Mouse (Mus musculus): ENCODE data around the gene Slc1a1.

Slc1a1 gene

DNA sequence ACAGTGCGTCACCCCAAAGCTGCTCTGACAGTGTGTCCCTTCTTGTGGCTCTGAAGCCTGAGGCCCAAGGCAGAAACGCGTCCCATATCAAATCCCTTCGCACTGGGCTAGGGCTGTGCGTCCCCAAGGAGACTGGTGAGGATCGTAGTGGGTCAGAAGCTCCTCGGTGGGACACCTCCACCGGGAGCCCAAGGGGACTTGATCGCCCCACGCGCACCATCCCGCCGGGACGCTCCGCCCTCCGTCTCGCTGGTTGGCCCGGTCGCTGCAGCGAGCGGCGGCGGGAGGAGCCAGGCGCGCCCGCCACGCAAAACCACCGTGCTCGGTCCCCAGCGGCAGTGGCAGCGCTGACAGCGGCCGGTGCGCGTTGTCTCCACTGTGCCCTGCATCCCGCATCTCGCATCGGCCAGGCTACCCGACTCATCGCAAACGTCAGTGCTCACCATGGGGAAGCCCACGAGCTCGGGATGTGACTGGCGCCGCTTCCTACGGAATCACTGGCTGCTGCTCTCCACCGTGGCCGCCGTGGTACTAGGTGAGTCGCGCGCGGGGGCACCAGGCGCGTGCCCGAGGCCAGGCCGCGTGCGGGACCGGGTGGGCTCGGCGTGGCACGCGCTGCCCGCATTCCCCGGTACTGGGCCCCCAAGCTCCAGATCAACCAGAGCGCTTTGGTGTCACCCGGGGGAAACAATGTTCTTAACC is at the start of gene Slc1a1:
TSS of gene Slc1a1 (plus strand) at position 252 of the 702 bp plus-strand sequence.
- DNase-seq: peak; percentile 7

DNA sequence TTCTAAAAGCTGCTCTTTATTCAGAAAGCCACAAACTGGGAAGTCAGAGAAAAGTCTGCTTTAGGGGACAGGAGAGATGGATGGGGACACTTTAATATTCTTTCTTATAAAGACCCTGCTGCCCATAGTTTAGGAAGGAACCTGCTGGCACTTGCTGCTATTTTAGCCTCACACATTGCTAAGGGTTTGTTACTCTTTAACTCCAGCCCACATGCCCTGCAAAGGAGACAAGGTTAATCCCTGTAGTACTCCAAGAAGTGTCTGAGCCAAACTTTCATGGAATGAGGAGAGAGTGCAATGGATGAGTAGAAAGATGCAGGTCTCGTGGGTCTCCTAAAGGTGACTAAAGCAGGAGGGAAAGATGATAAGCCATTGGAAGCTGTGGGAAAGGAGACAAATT is 44.7 kb upstream of the Slc1a1 start:
- DNase-seq: no peak

DNA sequence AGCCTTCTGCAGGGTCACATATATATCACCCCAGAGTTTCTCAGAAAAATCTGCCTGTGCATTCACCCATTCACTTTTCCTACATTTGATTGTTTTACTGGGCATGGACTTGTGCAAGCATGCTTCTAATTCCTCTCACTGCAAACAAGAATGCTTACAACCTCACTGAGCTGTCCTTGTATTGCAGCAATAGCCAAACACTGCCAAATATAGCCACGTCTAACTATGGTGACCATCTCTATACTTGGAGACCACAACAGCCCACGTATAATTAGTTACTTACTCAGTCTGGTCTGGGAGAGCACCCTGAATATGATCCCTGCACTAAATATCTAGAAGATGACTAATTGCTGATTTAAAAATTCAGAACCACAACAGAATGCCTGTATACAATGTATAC is 41.5 kb upstream of the Slc1a1 start:
- no peak for DNase-seq

DNA sequence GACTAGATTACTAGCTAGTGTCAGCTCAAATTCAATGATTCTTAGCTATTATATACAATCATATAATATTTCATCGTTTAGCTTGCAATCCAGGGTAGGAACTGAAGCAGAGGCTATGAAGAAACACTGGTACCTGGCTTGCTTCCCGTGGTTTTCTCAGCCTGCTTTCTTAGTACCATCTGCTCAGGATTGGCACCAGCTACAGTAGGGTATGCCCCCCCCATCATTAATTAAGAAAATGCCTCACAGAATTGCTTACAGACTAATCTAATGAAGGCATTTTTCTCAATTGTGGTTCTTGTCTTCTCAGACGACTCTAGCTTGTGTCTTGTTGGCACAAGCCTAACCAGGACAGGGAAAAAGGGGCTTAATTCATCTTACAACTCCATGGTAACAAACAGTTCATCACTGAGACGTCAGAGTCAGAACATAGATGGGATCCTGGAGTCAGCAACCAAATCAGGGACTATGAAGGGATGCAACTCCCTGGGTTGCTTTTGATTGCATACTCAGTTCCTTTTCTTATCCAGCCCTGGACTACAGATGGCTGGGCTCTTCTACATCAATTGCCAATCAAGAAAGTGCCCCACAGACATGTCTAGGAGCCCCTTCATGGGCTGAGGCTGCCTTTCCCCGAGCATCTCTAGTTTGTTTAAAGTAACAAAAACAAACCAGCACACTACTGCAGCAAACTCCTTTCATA is 38.6 kb upstream of the Slc1a1 start:
- no peak for DNase-seq

DNA sequence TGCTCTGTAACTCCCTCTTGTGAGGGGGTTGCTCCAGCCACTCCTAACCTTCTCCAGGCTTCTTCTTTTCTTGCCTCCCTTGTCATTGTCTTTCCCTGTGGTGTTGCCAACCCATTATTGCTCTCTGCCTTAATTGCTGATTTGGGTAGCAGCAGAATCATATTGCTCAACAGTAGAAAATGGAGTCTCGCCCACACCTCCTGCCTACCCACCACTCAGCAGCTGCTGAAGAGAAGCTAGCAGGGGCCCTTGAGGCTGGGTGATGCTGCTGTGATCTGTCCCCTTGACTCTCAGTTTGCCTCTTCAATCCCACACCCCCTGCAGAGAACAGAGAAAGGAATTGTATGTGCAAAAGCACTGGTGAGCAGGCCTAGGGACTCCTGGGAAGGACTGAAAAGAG is 37.9 kb upstream of the Slc1a1 start:
- no peak for DNase-seq

DNA sequence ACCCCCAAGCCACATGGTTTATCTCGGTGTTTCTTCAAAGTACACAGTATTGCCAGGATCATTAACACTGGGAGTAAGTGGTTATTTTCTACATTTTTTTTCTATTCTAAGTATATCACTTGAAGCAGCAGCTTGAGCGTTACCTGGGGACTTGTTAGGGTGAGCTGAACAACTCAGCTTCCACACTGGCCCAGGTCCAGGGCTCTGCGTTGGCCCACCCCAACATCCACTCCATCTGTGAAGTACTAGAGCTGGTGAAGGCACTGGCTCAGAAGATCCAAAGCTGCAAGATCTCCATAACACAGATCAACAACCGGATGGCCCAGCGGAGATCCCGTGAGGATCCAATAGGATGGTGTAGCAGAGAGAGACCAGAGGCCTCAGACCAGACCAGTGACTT is 37.2 kb upstream of the Slc1a1 start:
- DNase-seq: no peak

DNA sequence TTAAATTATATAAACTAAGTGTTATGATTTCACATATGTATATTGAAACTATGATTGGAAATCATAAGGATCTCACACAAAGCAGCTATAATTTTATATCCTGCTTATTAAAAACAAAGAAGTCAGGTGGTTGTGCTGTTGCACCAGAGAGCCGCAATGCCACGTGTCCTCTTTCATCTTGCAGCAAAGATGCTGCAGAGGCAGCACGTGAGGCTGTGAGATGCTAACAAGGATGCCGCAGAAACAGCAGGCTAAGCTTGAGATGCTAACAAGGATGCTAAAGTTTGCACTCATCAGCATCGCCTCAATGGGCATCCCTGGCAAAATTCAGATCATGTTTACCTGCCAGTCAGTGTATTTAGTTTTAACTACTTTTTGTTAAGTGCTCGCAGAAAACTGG is 34.4 kb upstream of the Slc1a1 start:
- no peak for DNase-seq

DNA sequence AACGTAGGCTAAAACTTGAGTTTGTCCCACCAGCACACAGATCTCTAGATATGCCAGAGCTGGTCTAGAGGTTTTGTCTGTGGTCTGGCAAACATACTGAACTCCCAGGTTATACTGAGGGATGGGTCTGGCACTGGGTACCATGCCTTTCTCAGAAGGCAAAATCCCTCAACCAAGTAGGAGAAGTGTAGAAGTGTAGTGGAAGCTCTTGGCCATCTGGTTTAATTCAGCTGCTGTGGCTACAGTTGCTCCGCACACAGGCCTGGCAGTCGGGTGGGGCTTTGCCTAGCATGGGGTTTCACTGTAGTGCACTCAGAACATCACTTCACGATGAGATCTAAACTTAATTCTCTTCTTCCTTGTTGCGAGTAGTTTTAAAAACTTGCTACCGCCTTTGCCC is 28.6 kb upstream of the Slc1a1 start:
- no peak for DNase-seq

DNA sequence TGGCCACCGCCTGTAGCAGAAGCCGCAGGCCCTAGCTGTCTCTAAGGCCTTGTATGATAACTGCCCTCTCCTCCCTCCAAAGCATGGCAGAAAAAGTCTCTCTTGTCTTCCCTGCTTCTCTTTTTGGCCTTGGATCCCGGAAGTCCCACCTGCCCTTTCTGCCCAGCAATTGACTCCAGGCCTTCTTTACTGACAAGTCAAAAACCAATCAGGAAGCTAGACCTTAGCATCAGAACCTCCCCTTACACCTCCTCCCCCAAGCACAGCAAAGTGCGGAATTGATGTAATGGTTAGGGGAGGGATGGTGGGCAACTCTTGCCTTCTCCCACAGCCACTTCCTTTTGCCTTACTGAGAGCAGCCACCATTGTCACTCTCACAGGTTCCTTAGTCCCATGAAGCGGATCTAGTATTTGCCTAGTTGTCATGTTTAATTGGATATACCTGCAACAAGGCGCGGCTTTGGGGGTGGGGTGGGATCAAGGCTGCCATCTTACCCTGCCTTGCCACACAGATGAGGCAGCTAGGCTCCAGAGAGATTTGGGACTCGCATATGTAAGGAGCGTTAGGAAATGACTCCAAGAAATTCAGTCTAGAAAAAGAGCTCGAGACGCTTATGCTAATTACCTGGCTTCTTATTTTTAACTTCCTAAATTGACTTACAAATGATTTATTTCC is 27.9 kb upstream of the Slc1a1 start:
- no peak for DNase-seq

DNA sequence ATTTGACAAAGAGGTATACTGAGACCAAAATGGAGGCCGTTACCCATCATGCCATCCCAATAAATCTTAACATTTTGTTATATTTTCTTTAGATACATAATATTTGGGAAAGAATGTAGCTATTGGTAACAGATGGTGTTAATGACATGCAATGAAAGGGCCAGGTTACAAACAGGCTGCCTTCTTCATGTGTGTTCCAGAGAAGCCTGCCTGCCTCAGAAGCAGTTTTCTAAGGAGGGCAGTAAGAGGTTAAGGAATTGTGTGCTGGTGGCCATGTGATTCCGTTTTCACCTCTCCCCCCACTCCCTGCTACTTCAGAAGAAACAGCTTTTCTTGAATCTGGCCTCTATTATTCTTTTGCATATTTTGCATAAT is 27.4 kb upstream of the Slc1a1 start:
- no peak for DNase-seq

DNA sequence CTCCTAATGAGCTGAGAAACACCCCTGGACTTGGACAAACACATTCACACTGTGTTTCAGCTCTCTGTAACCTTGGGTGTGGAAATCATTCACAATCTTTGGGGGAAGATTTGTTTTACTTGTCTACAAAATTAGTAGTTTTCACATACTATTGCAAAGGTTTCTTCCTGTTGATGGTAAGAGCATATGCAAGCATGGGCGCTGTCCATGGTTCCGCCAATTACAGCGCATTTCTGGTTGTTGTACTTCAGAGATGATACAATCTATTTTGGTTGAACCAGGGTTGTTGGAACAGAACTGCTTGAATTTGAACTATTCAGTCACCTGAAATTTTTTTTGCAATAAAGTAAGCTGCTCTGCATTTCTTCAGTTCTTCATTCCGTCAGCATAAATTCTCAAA is 16.6 kb upstream of the Slc1a1 start:
- no peak for DNase-seq

DNA sequence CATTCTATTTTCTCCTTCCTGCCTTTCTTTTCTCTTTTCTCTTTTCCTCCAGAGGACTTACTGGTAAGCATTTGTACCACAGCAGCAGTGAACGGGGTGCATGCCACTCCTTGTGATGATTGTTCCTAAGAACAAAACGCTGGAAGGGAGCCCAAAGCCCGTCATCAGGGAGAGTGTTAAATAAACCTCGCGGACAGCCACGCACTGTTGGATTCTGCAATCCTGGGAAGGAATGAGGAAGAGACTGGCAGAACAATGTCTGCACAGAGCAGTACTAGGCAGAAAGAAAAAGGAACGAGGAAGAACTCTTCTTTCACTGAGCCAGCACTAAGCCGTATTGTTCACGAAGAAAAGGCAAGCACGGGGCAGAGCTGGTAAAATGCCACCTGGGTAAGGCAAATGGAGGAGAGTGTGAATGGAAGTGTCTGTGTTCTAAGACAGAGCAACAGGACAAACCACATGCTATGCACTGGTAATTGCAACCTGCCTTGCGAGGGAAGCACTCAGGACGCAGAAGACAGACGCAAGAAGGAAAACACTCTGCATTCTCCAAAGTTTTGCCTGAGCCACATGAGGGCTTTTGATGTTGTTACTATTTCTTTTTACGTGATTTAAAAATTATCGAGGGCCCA is 7.0 kb upstream of the Slc1a1 start:
- no peak for DNase-seq

DNA sequence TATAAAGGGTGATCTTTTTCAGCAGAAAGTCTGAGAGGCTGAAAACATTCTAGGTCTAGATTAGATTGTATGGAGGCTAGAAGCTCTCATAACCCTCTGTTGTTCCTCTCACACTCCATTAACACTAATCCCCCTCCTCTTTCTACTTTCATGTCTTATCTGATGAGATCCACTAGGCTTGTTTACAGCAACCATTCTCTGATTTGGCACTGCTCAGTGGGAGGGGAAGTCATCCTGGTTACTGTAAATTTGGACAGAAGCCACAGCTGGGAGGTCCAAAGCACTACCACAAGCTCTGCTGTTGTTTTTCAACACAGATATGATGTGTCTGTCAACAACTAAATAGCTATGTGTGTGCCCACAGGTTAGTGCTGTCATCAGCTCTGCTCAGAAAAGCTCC is 3.5 kb upstream of the Slc1a1 start:
- no peak for DNase-seq

DNA sequence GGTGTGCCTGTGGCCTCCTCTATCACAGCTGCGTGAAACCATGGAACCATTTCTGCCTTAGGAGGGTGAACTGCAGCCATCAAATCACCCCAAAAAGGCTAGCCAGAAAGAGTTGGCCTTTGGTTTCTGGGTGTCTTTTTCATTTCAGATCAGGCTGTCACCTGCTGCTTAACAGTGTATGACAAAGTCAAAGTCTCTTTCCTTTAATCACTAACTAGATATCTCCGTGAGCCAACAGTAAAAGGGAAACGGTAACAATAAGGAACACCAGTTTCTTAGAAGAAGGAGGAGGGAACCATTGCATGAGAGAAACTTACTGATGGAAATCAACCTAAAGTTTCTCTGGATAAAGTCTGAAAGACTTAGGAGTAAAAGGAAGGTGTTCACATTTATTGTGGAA is 2.2 kb upstream of the Slc1a1 start:
- DNase-seq: no peak

DNA sequence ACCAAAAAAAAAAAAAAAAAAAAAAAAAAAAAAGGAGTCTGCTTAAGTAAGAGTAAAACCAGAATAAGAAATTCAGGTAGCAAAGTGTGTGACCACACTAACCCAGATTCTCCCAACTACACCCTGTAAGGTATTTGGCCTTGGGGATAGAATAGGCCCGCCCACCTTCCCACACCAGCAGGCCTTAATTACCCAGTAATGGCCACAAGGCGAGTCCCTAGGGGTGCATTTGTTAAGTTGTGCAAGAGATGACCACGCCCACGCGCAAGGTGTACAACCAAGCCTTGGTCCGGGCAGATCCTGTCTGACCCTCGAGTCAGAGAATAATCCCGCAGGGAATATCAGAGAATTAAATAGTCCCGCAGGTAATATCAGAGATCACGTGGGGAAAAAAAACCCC is 461 bp upstream of the Slc1a1 start:
- DNase-seq: no peak

DNA sequence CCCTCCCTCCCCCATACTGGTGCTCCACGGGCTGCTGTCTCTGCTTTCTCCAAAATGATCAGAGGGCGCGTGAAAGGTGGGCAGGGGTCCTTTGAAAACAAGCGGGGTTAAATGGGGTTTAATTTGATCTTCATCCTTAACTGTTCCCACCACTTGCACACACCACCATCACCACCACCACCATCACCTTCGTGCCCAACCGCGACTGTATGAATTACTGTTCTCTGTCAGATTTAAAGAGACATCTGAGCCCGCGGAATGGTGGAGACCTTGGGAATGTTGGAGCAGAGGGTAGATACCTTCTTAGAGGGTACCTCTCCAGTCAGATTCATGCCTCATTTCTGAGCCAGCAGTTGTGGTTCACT is 633 bp downstream of the Slc1a1 start:
- DNase-seq: no peak

DNA sequence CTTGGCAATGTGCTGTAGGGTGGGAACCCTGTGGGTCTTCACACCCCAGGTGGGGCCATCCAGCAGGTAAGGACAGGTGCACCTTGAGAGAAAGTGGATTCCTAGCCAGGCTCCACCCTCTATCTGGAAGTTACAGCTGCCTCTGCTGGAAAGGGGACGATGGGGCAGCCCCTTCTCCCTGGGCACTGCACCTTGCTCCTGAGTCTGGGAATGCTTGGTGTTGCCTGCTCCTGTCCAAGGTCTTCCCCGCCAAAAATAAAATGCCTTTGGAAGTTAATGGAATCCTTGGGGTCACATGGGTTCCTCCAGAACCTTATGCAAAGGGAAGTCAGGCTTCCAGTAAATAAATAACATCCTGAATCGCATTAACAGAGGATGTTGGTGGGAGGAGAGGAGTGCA is 1.3 kb downstream of the Slc1a1 start:
- no peak for DNase-seq

DNA sequence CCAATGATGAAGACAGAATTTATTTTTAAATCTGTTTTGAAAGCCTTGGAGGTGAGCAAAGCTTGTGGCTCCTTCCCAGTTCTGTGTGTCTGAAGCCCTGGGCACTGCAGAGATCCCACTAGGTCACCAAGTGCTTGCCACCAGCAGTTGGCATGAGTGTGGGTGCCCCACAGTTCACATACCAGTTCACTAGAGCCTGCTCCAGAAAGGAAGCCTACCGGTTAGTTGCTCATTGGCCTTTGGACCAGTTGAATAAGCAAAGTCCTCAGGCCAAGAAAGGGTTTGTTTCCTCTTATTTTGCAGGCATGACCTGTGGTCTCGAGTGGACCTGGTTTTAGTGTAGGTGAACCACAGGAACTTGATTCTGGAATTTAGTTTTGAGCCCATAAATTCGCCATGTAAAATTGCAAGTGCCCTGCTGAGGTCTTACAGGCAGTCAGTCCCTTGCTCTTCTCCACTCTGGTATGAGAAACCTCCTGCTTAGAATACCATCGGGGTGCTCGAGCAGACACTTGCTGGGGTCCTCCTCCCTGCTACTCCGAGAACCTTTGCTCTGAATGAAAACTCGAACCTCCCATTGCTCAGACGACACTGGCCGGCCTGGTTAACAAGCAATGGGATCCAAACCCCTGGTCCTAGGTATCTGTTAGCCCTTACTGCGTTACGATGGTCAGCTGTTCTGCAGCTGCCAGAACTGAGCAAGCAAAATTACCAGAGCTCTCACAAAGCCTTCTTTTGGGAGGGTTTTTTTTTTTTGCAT is 2.0 kb downstream of the Slc1a1 start:
- no peak for DNase-seq

DNA sequence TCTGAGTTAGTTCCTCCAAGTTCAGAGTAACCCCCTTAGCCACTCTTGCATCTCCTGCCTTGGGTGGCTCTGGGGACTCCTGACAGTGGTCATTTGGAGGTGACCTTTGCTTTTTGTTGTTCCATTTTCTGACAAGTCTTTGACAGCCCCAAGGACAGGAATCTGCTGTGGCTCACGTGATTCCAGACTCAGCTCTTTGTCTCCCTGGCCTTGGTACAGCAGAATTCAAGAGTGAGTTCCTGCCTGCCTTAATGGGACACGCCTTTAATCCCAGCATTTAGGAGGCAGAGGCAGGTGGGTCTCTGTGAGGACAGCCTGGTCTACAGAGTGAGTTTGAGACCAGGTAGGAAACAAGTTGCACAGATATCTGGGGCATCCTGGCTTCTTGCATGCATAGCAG is 3.9 kb downstream of the Slc1a1 start:
- DNase-seq: no peak

DNA sequence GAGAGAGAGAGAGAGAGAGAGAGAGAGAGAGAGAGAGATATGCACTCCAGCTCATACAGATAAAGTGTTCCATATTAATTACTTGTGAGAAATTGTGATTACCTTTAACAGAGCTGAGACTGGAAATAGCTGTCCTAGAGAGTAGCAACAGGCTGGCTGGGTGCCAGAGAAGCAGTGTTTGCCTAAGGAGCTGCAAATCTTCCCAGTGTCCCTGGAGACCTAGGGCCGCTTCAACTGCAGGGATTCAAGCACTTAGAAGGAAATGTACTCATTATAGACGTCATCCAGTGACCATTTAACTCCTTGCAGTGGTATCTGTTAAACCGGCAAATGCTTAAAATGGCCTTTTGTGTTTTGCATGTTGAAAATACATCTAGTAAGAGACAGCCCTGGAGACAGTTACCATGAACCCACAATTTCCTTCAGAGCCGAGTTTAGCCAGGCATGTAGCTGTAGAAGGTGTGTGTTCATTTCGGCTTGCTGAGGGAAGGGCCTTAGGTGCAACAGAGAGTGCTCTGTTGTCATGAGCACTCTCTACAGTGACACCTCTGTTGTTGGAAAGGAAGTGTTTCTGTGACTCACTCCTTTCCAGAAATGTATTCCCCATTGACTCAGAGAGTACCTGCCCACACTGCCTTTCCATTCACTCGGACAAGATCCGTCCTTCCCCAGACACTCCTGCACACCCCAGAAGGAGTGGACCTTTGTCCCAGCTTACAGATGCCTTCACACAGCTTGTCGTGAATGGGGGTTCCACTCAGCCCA is 10.3 kb downstream of the Slc1a1 start:
- DNase-seq: peak; percentile 8

DNA sequence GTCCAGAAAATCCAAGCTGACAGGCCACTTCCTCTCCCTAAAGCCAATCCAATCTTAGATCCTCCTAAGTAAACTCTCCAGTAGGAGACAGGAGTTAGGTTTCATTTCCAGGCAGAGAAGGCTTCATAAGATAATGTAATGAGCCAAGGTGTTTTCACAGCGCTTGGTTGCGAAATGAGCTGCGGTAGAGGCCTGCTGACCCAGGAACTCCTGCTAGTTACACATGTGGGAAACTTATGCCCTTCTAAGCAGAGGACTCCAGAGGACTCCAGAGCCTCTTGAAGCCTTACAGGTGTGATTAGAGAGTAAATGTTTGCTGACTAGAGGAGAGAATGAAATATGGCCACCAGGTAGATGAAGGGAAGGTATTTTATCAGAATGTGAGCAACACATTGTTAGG is 15.7 kb downstream of the Slc1a1 start:
- DNase-seq: no peak

DNA sequence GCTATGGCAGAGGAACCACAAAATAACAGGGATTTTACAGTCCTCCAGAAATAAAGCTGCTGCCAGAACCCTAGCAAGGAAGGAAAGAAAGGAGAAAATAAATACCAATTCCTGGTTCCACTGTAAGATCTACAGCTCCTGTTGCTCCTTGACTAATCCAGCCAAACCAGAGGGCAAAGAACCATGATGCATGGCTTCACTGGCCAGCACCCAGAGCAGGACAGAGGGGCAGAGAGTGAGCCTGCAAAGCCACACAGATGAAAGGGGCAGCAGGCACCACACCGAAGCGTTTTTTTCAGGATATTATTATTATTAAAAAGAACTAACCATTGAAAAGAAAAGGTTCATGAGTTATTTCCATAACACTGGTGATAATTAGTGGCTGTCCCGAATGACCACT is 17.2 kb downstream of the Slc1a1 start:
- DNase-seq: no peak

Data from liver (tissue).